Comparison of ENCODE assay signal across 14 mouse cellular contexts in genomic region chr9:36968236-36968635, GRCm38 (mm10).
DNase-seq lines count a peak whose midpoint lies in the region; ATAC-seq and TF ChIP-seq lines count a peak whose summit lies in the region.
"Had no signal": no experiment of that assay in that cellular context is flagged by ENCODE, and none has a peak within 500 bp of the region (broad histone marks: within the 10 kb centered on the region; RNA-seq: fewer than 3 reads in every experiment).

No protein-coding gene starts in this region.

- WGBS in midbrain, embryonic 14.5 days: 74% methylated on average over 7 of the region's 7 CpGs
- 88% methylated on average over 7 of the region's 7 CpGs for WGBS in midbrain, embryonic 11.5 days
- 83% methylated on average over 7 of the region's 7 CpGs for WGBS in hindbrain, embryonic 12.5 days

- 0 out of 2 replicates have a peak, but pooled peaks have one; percentile 10 for ATAC-seq in midbrain, embryonic 14.5 days (ENCODE audit: low FRiP score, low TSS enrichment)
- no peak for ATAC-seq in midbrain, embryonic 11.5 days (ENCODE audit: low FRiP score)
- ATAC-seq in hindbrain, embryonic 12.5 days (ENCODE audit: low FRiP score): no peak
- ATAC-seq: hindbrain, embryonic 16.5 days; intestine, postnatal 0 days; Patski had no signal

- in situ Hi-C loops in ES-E14 (cut with MboI; ENCODE audit: low sequenced_read_pairs in 2 of 2, unreplicated experiment in 2 of 2): loop anchor here in 1 of 2 experiments (25.0 kb wide), 1 partner anchor 169 kb away; the partner anchor contains the start of gene Pknox2

- no peak overlapping the region for H3K27ac ChIP-seq in midbrain, embryonic 14.5 days (replicated peaks; ENCODE audit: low read depth, low read length)
- no peak overlapping the region for H3K27ac ChIP-seq in midbrain, embryonic 11.5 days (ENCODE audit: low read depth, low read length)
- no peak overlapping the region for H3K27ac ChIP-seq in ES-E14 (ENCODE audit: insufficient read depth, low read depth, low read length, poor library complexity, severe bottlenecking)
- no peak overlapping the region for H3K27ac ChIP-seq in hindbrain, embryonic 12.5 days
- H3K27ac ChIP-seq: embryonic facial prominence, embryonic 12.5 days; forebrain, embryonic 13.5 days; heart, embryonic 13.5 days had no signal

- H3K36me3 ChIP-seq in midbrain, embryonic 14.5 days (ENCODE audit: control insufficient read depth, insufficient read depth, low read length): no peaks in the 10 kb centered on the region
- no peaks in the 10 kb centered on the region for H3K36me3 ChIP-seq in midbrain, embryonic 11.5 days (ENCODE audit: control insufficient read depth, insufficient read depth, low read length)
- no peaks in the 10 kb centered on the region for H3K36me3 ChIP-seq in ES-E14 (ENCODE audit: control insufficient read depth, insufficient read depth, low read length, poor library complexity, severe bottlenecking)
- H3K36me3 ChIP-seq in hindbrain, embryonic 12.5 days: no peaks in the 10 kb centered on the region
- H3K36me3 ChIP-seq: embryonic facial prominence, embryonic 12.5 days; heart, embryonic 13.5 days had no signal

- no peak overlapping the region for H3K4me3 ChIP-seq in midbrain, embryonic 14.5 days (replicated peaks; ENCODE audit: low read depth, low read length)
- no peak overlapping the region for H3K4me3 ChIP-seq in midbrain, embryonic 11.5 days (ENCODE audit: low read depth, low read length)
- peak overlapping the region in 1 of 2 experiments; percentile 62; a peak in 2 of 4 replicates for H3K4me3 ChIP-seq in ES-E14 (ENCODE audit: insufficient read depth in 1 of 2, low read depth in 1 of 2, low read length in 2 of 2, poor library complexity in 1 of 2, severe bottlenecking in 1 of 2)
- H3K4me3 ChIP-seq in hindbrain, embryonic 12.5 days: no peak overlapping the region
- H3K4me3 ChIP-seq: embryonic facial prominence, embryonic 12.5 days; forebrain, embryonic 13.5 days; heart, embryonic 13.5 days had no signal

- no peaks in the 10 kb centered on the region for H3K9me3 ChIP-seq in midbrain, embryonic 14.5 days (ENCODE audit: control insufficient read depth, low read length)
- no peaks in the 10 kb centered on the region for H3K9me3 ChIP-seq in midbrain, embryonic 11.5 days (ENCODE audit: control insufficient read depth, low read length)
- H3K9me3 ChIP-seq in ES-E14 (ENCODE audit: control insufficient read depth, insufficient read depth, low read depth, low read length): no peaks in the 10 kb centered on the region
- no peaks in the 10 kb centered on the region for H3K9me3 ChIP-seq in hindbrain, embryonic 12.5 days (replicated peaks)
- H3K9me3 ChIP-seq: embryonic facial prominence, embryonic 12.5 days; forebrain, embryonic 13.5 days; heart, embryonic 13.5 days had no signal

- H3K27me3 ChIP-seq in midbrain, embryonic 14.5 days (ENCODE audit: control insufficient read depth, insufficient read depth, low read length): no peaks in the 10 kb centered on the region
- H3K27me3 ChIP-seq in midbrain, embryonic 11.5 days (ENCODE audit: control insufficient read depth, insufficient read depth, low read length): no peaks in the 10 kb centered on the region
- no peaks in the 10 kb centered on the region for H3K27me3 ChIP-seq in hindbrain, embryonic 12.5 days
- H3K27me3 ChIP-seq: embryonic facial prominence, embryonic 12.5 days; heart, embryonic 13.5 days had no signal

- H3K4me1 ChIP-seq in midbrain, embryonic 14.5 days (ENCODE audit: control insufficient read depth, insufficient read depth, low read length): peaks cover 20% of the 10 kb centered on the region
- peaks cover 30% of the 10 kb centered on the region for H3K4me1 ChIP-seq in midbrain, embryonic 11.5 days (ENCODE audit: control insufficient read depth, insufficient read depth, low read length)
- H3K4me1 ChIP-seq in ES-E14 (ENCODE audit: control insufficient read depth in 2 of 2, insufficient read depth in 2 of 2, low read length in 2 of 2, poor library complexity in 1 of 2): peaks cover 0 to 6% of the 10 kb centered on the region in 2 experiments; a peak in 1 of 4 replicates
- peaks cover 44% of the 10 kb centered on the region for H3K4me1 ChIP-seq in hindbrain, embryonic 12.5 days

- H3K4me2 ChIP-seq in midbrain, embryonic 14.5 days (ENCODE audit: low read length): no peak overlapping the region
- H3K4me2 ChIP-seq in midbrain, embryonic 11.5 days: no peak overlapping the region
- H3K4me2 ChIP-seq in hindbrain, embryonic 12.5 days (replicated peaks): no peak overlapping the region
- H3K4me2 ChIP-seq: embryonic facial prominence, embryonic 12.5 days; forebrain, embryonic 13.5 days; heart, embryonic 13.5 days had no signal

- H3K9ac ChIP-seq in midbrain, embryonic 14.5 days (replicated peaks; ENCODE audit: low read length): no peak overlapping the region
- H3K9ac ChIP-seq in midbrain, embryonic 11.5 days (ENCODE audit: low read length): no peak overlapping the region
- H3K9ac ChIP-seq in ES-E14 (ENCODE audit: insufficient read depth, low read depth, low read length, poor library complexity, severe bottlenecking): peak overlapping the region; percentile 44; the same call in 1 of the 2 replicates
- no peak overlapping the region for H3K9ac ChIP-seq in hindbrain, embryonic 12.5 days
- H3K9ac ChIP-seq: embryonic facial prominence, embryonic 12.5 days; forebrain, embryonic 13.5 days; heart, embryonic 13.5 days had no signal

- peak; percentile 85 for DNase-seq in heart, adult 11 months
- no peak for DNase-seq in heart, adult 9 months (ENCODE audit: low spot score in 2 of 2)
- no peak for DNase-seq in midbrain, embryonic 14.5 days
- no peak for DNase-seq in midbrain, embryonic 11.5 days (ENCODE audit: low spot score, missing footprints)
- no peak for DNase-seq in ES-E14 (ENCODE audit: low read depth, low spot score)
- DNase-seq in cerebellum, postnatal 36 days: no peak
- DNase-seq: adrenal gland, adult 8-10 months had no signal

TF ChIP-seq in ES-E14, 5 proteins besides CTCF, POLR2A, EP300 and RAD21:
- no peak for TF ChIP-seq ZC3H11A (IDR thresholded peaks at IDR 0.05; ENCODE audit: borderline replicate concordance, low read depth, low read length)
- TF ChIP-seq ZNF384 (IDR thresholded peaks at IDR 0.05; ENCODE audit: low read depth, low read length): no peak
- TF ChIP-seq CHD2 (IDR thresholded peaks at IDR 0.05; ENCODE audit: low read depth, low read length): no peak
- no peak for TF ChIP-seq MAFK (IDR thresholded peaks at IDR 0.05; ENCODE audit: insufficient read depth, low read depth, low read length)
- TF ChIP-seq HCFC1 (IDR thresholded peaks at IDR 0.05; ENCODE audit: borderline replicate concordance, insufficient read depth, low read length): no peak
